Mouse (Mus musculus) liver, embryonic 16.5 days (tissue): ENCODE measurements around the gene Nrsn2. TPM values are rescaled to one million over a fixed set of nuclear protein-coding genes. Genes with fewer than 3 reads are reported as not detected.

Experiments used
- ATAC-seq: fragments of 200-750 bp; cut with Nextera tagmentation; 2 replicates; pipeline ENCODE4 v1.8.0; 2017; ENCODE audit warnings: low read depth, mild to moderate bottlenecking, moderate number of reproducible peaks, moderate library complexity
- H3K27ac ChIP-seq: fragments of 300-500 bp; sonication (generic); 2 replicates; pipeline ENCODE4 v1.5.1; 2014; ENCODE audit warnings: mild to moderate bottlenecking, low read length
- H3K27me3 ChIP-seq: fragments of 300-500 bp; sonication (generic); 2 replicates; pipeline ENCODE4 v1.6.1; 2014; ENCODE audit warnings: low read depth, low read length, mixed read lengths; ENCODE audit not compliant: control insufficient read depth, insufficient read depth
- H3K36me3 ChIP-seq: fragments of 300-500 bp; sonication (generic); 2 replicates; pipeline ENCODE4 v1.6.1; 2014; ENCODE audit warnings: mild to moderate bottlenecking; ENCODE audit not compliant: control insufficient read depth, insufficient read depth
- H3K4me1 ChIP-seq: fragments of 300-500 bp; sonication (generic); 2 replicates; pipeline ENCODE4 v1.6.1; 2014; ENCODE audit warnings: low read depth, low read length, mixed read lengths; ENCODE audit not compliant: control insufficient read depth
- H3K4me2 ChIP-seq: fragments of 300-500 bp; sonication (generic); 2 replicates; pipeline ENCODE4 v1.6.1; 2014; ENCODE audit warnings: low read depth, low read length, mixed read lengths
- H3K4me3 ChIP-seq: fragments of 300-500 bp; sonication (generic); 2 replicates; pipeline ENCODE4 v1.5.1; 2014; ENCODE audit warnings: low read depth, mild to moderate bottlenecking, low read length
- H3K9ac ChIP-seq: fragments of 300-500 bp; sonication (generic); 2 replicates; pipeline ENCODE4 v1.6.1; 2014; ENCODE audit warnings: low read depth, low read length
- H3K9me3 ChIP-seq: fragments of 300-500 bp; sonication (generic); replicated peaks from 2 replicates; pipeline ENCODE4 v1.6.1; 2016; ENCODE audit warnings: low read length; ENCODE audit not compliant: control insufficient read depth
- WGBS: fragments of 180-500 bp; shearing (Covaris S2); extraction: QIAGEN DNeasy Blood & Tissue Kit; methylation state at CpG from one replicate; pipeline ENCODE4 v1.1.7; 2014; ENCODE audit not compliant: insufficient replicate concordance; 5-methylcytosine and 5-hydroxymethylcytosine counted together
- polyA plus RNA-seq: library from polyadenylated mRNA; unstranded; fragments of >200 nt; fragmentation: Nextera tagmentation; extraction: Ambion mirVana; gene quantifications from 2 replicates; pipeline ENCODE4 v1.2.1, GENCODE M21; 2015

Gene Nrsn2
- polyA plus RNA-seq, 1 experiment from 2014 or later = not detected

- H3K9ac ChIP-seq = no peak overlapping the region
- peaks cover 41% of the 10 kb centered on the region for H3K4me1 ChIP-seq
- no peak for ATAC-seq
- H3K27ac ChIP-seq = peak overlapping the region; percentile 50; the same call in 1 of the 2 replicates
- H3K4me3 ChIP-seq = no peak overlapping the region
- H3K36me3 ChIP-seq = no peaks in the 10 kb centered on the region
- WGBS = 11% methylated on average over 15 of the region's 15 CpGs
- peak overlapping the region; percentile 90 for H3K4me2 ChIP-seq
- peaks cover under 1% of the 10 kb centered on the region for H3K9me3 ChIP-seq
- no peaks in the 10 kb centered on the region for H3K27me3 ChIP-seq
Measured at GRCm38 (mm10) chr2:152410971-152411371, 34.5 kb upstream of the Nrsn2 start.

GRCm38 (mm10) chr2:152409781-152410180 lies 33.3 kb upstream of the Nrsn2 start:
- Histone ChIP-seq H3K4me3 (no peak overlapping the region), H3K4me1 (peaks cover 44% of the 10 kb centered on the region), H3K9me3 (no peaks in the 10 kb centered on the region), H3K27ac (no peak overlapping the region), H3K27me3 (no peaks in the 10 kb centered on the region), H3K4me2 (no peak overlapping the region), H3K36me3 (no peaks in the 10 kb centered on the region), H3K9ac (no peak overlapping the region)
- WGBS = 73% methylated on average over 6 of the region's 6 CpGs
- no peak for ATAC-seq

GRCm38 (mm10) chr2:152406126-152406525 lies 29.7 kb upstream of the Nrsn2 start:
- Histone ChIP-seq H3K27me3 (no peaks in the 10 kb centered on the region), H3K27ac (peak overlapping the region; percentile 59), H3K9ac (peak overlapping the region; percentile 55), H3K4me2 (peak overlapping the region; percentile 82), H3K4me1 (peaks cover 28% of the 10 kb centered on the region), H3K36me3 (no peaks in the 10 kb centered on the region), H3K4me3 (peak overlapping the region; percentile 50), H3K9me3 (no peaks in the 10 kb centered on the region)
- WGBS = under 1% methylated on average over 19 of the region's 19 CpGs
- ATAC-seq = peak; percentile 99

GRCm38 (mm10) chr2:152399122-152399542 lies 22.7 kb upstream of the Nrsn2 start:
- Histone ChIP-seq H3K9me3 (no peaks in the 10 kb centered on the region), H3K27ac (peak overlapping the region; percentile 45), H3K4me2 (peak overlapping the region; percentile 90), H3K27me3 (no peaks in the 10 kb centered on the region), H3K9ac (peak overlapping the region; percentile 23; the same call in 1 of the 2 replicates), H3K4me3 (peak overlapping the region; percentile 79), H3K36me3 (no peaks in the 10 kb centered on the region), H3K4me1 (peaks cover 46% of the 10 kb centered on the region)
- no peak for ATAC-seq
- 8% methylated on average over 13 of the region's 13 CpGs for WGBS

GRCm38 (mm10) chr2:152398691-152399090 lies 22.3 kb upstream of the Nrsn2 start:
- peak; percentile 83 for ATAC-seq
- Histone ChIP-seq H3K9ac (peak overlapping the region; percentile 83), H3K4me2 (peak overlapping the region; percentile 90), H3K27me3 (no peaks in the 10 kb centered on the region), H3K36me3 (no peaks in the 10 kb centered on the region), H3K4me1 (peaks cover 42% of the 10 kb centered on the region), H3K9me3 (no peaks in the 10 kb centered on the region), H3K4me3 (peak overlapping the region; percentile 79), H3K27ac (peak overlapping the region; percentile 93)
- under 1% methylated on average over 37 of the region's 38 CpGs for WGBS

GRCm38 (mm10) chr2:152397680-152398435 lies 21.4 kb upstream of the Nrsn2 start, which contains the start of gene Sox12:
Sox12 (minus strand) TSS chr2:152398063.
- H3K9me3 ChIP-seq = no peaks in the 10 kb centered on the region
- peak; percentile 66 for ATAC-seq
- H3K27me3 ChIP-seq = no peaks in the 10 kb centered on the region
- H3K36me3 ChIP-seq = no peaks in the 10 kb centered on the region
- peaks cover 42% of the 10 kb centered on the region for H3K4me1 ChIP-seq
- peak within 1 kb of the TSS; percentile 93 for H3K27ac ChIP-seq
- peak within 1 kb of the TSS; percentile 79 for H3K4me3 ChIP-seq
- peak within 1 kb of the TSS; percentile 83 for H3K9ac ChIP-seq
- peak within 1 kb of the TSS; percentile 90 for H3K4me2 ChIP-seq
- WGBS = 0% methylated on average over 83 of the region's 104 CpGs

- H3K4me1 ChIP-seq = peaks cover 42% of the 10 kb centered on the region
- no peaks in the 10 kb centered on the region for H3K36me3 ChIP-seq
- H3K4me3 ChIP-seq = peak overlapping the region; percentile 79
- peak overlapping the region; percentile 93 for H3K27ac ChIP-seq
- peak overlapping the region; percentile 90 for H3K4me2 ChIP-seq
- no peaks in the 10 kb centered on the region for H3K9me3 ChIP-seq
- WGBS = under 1% methylated on average over 66 of the region's 77 CpGs
- H3K27me3 ChIP-seq = no peaks in the 10 kb centered on the region
- ATAC-seq = peak; percentile 10; the same call in 1 of the 2 replicates
- peak overlapping the region; percentile 83 for H3K9ac ChIP-seq
Measured at GRCm38 (mm10) chr2:152397004-152397589, 20.7 kb upstream of the Nrsn2 start.

- Histone ChIP-seq H3K4me2 (peak overlapping the region; percentile 90), H3K9ac (peak overlapping the region; percentile 83), H3K27me3 (no peaks in the 10 kb centered on the region), H3K4me3 (peak overlapping the region; percentile 79), H3K4me1 (peaks cover 42% of the 10 kb centered on the region), H3K36me3 (no peaks in the 10 kb centered on the region), H3K27ac (peak overlapping the region; percentile 93), H3K9me3 (no peaks in the 10 kb centered on the region)
- peak; percentile 47 for ATAC-seq
- under 1% methylated on average over 45 of the region's 46 CpGs for WGBS
Measured at GRCm38 (mm10) chr2:152396110-152397003, 19.9 kb upstream of the Nrsn2 start.
